Mouse (Mus musculus): ENCODE measurements around the gene Oas1f. TPM values are rescaled to one million over a fixed set of nuclear protein-coding genes. Genes with fewer than 3 reads are reported as not detected.
"Not testable (repeated sequence)": the region's sequence is repeated elsewhere in the genome, so short reads cannot be mapped to it uniquely, and the experiment has no call there.

The Oas1f gene
- polyA plus RNA-seq, 1 experiment: not detected

- Histone ChIP-seq H3K27ac (ENCODE audit: insufficient read depth, low read depth, low read length) (no peak overlapping the region), H3K4me1 (ENCODE audit: control insufficient read depth, insufficient read depth, low read length) (peaks cover 16% of the 10 kb centered on the region)
- TF ChIP-seq CTCF (IDR thresholded peaks at IDR 0.05; ENCODE audit: low read depth, low read length) (no peak), POLR2A (IDR thresholded peaks at IDR 0.05; ENCODE audit: borderline replicate concordance, low read depth, low read length) (no peak)
These were observed 45.1 kb downstream of the Oas1f start for GRCm38 (mm10) chr5:120892243-120892660.

DNA sequence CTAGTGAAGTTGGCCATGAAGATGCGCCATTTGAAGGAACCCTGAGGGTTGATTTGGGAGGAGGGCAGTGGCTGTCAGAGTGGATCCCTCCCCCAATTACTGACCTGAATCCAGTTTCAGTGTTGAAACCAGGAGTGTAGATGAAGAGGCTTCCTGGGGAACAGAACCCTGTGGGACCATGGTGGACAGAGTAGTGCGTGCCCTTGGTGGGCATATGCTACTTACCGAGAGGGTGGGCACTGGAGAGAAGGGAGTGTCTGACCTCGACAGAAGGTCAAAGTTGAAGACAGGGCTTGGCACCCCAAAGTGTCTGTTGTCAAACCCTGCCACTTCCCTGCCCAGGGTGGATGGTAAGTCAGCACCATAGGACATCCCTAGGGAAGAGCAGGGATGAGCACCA, 46.7 kb downstream of the Oas1f start:
- H3K4me1 ChIP-seq (ENCODE audit: control insufficient read depth, insufficient read depth, low read length); H3K27ac ChIP-seq (ENCODE audit: insufficient read depth, low read depth, low read length); H3K4me3 ChIP-seq (ENCODE audit: insufficient read depth, low read length): not testable (repeated sequence)

More at GRCm38 (mm10) chr5:120892243-120892660, 45.1 kb downstream of the Oas1f start:
- H3K4me3 ChIP-seq (ENCODE audit: insufficient read depth, low read length): no peak overlapping the region

- not testable (repeated sequence) for H3K4me1 ChIP-seq (ENCODE audit: control insufficient read depth, insufficient read depth, low read length); H3K4me3 ChIP-seq (ENCODE audit: insufficient read depth, low read length); H3K27ac ChIP-seq (ENCODE audit: insufficient read depth, low read depth, low read length)
These were observed 47.5 kb downstream of the Oas1f start for GRCm38 (mm10) chr5:120894692-120895091.

GRCm38 (mm10) chr5:120895231-120895900, 48.2 kb downstream of the Oas1f start:
- peaks cover 9% of the 10 kb centered on the region for H3K4me1 ChIP-seq (ENCODE audit: control insufficient read depth, insufficient read depth, low read length)
- TF ChIP-seq POLR2A (IDR thresholded peaks at IDR 0.05; ENCODE audit: borderline replicate concordance, low read depth, low read length) (no peak), CTCF (IDR thresholded peaks at IDR 0.05; ENCODE audit: low read depth, low read length) (no peak)
- no peak overlapping the region for H3K27ac ChIP-seq (ENCODE audit: insufficient read depth, low read depth, low read length)
- H3K4me3 ChIP-seq (ENCODE audit: insufficient read depth, low read length): no peak overlapping the region

DNA sequence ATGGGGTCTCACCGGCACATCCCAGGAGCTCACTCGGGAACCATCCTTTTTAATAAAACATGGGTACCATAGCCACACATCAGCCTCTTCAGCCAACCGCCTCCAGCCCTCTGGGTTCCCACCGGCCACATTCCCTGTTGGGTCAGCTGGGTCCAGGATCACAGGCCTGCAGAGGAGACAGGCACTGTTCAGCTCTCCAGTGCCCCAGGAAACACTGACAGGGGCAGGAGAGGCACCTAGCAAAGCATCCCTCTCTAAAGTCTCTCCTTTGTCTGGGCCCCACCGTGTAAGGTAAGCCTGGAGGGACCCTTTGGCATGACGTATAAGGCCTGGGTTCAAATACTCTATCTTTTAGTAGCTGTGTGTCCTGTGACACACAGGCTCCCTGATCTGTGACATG, 51.1 kb downstream of the Oas1f start:
- no peak overlapping the region for H3K4me3 ChIP-seq (ENCODE audit: insufficient read depth, low read length)
- H3K27ac ChIP-seq (ENCODE audit: insufficient read depth, low read depth, low read length): no peak overlapping the region
- H3K4me1 ChIP-seq (ENCODE audit: control insufficient read depth, insufficient read depth, low read length): no peaks in the 10 kb centered on the region; the same call in 1 of the 2 replicates
- TF ChIP-seq POLR2A (IDR thresholded peaks at IDR 0.05; ENCODE audit: borderline replicate concordance, low read depth, low read length): no peak
- no peak for TF ChIP-seq CTCF (IDR thresholded peaks at IDR 0.05; ENCODE audit: low read depth, low read length)

DNA sequence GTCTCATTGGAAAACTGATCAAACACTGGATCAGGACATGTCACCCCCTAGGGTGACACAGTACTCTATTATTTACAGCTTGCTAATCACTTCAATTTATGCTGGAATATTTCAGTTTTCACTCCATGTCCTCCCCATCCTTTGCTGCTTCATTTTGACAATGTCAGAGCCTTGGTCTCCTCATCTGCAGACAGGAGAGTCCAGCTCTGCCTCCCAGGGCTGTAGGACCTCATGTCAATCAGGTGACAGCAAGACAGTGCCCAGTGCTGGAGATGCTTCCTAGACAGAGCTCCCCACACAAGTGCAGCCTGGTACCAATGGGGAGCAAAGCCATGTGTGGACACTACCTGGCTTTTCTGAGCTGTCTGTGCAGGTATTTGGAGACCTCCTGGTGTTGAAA, 51.6 kb downstream of the Oas1f start:
- Histone ChIP-seq H3K4me1 (ENCODE audit: control insufficient read depth, insufficient read depth, low read length) (no peaks in the 10 kb centered on the region; the same call in 1 of the 2 replicates), H3K27ac (ENCODE audit: insufficient read depth, low read depth, low read length) (no peak overlapping the region), H3K4me3 (ENCODE audit: insufficient read depth, low read length) (no peak overlapping the region)
- TF ChIP-seq POLR2A (IDR thresholded peaks at IDR 0.05; ENCODE audit: borderline replicate concordance, low read depth, low read length): no peak
- TF ChIP-seq CTCF (IDR thresholded peaks at IDR 0.05; ENCODE audit: low read depth, low read length): no peak

- H3K27ac ChIP-seq (ENCODE audit: insufficient read depth, low read depth, low read length): no peak overlapping the region
- no peaks in the 10 kb centered on the region; the same call in 1 of the 2 replicates for H3K4me1 ChIP-seq (ENCODE audit: control insufficient read depth, insufficient read depth, low read length)
- TF ChIP-seq CTCF (IDR thresholded peaks at IDR 0.05; ENCODE audit: low read depth, low read length): no peak
- no peak for TF ChIP-seq POLR2A (IDR thresholded peaks at IDR 0.05; ENCODE audit: borderline replicate concordance, low read depth, low read length)
These were observed 53.5 kb downstream of the Oas1f start for GRCm38 (mm10) chr5:120900666-120901065.

GRCm38 (mm10) chr5:120902056-120902455, 54.9 kb downstream of the Oas1f start:
- Histone ChIP-seq H3K4me3 (ENCODE audit: insufficient read depth, low read length) (no peak overlapping the region), H3K27ac (ENCODE audit: insufficient read depth, low read depth, low read length) (no peak overlapping the region), H3K4me1 (ENCODE audit: control insufficient read depth, insufficient read depth, low read length) (peaks cover 2% of the 10 kb centered on the region; the same call in 1 of the 2 replicates)
- TF ChIP-seq CTCF (IDR thresholded peaks at IDR 0.05; ENCODE audit: low read depth, low read length) (no peak), POLR2A (IDR thresholded peaks at IDR 0.05; ENCODE audit: borderline replicate concordance, low read depth, low read length) (no peak)

More at GRCm38 (mm10) chr5:120900666-120901065, 53.5 kb downstream of the Oas1f start:
- no peak overlapping the region for H3K4me3 ChIP-seq (ENCODE audit: insufficient read depth, low read length)

DNA sequence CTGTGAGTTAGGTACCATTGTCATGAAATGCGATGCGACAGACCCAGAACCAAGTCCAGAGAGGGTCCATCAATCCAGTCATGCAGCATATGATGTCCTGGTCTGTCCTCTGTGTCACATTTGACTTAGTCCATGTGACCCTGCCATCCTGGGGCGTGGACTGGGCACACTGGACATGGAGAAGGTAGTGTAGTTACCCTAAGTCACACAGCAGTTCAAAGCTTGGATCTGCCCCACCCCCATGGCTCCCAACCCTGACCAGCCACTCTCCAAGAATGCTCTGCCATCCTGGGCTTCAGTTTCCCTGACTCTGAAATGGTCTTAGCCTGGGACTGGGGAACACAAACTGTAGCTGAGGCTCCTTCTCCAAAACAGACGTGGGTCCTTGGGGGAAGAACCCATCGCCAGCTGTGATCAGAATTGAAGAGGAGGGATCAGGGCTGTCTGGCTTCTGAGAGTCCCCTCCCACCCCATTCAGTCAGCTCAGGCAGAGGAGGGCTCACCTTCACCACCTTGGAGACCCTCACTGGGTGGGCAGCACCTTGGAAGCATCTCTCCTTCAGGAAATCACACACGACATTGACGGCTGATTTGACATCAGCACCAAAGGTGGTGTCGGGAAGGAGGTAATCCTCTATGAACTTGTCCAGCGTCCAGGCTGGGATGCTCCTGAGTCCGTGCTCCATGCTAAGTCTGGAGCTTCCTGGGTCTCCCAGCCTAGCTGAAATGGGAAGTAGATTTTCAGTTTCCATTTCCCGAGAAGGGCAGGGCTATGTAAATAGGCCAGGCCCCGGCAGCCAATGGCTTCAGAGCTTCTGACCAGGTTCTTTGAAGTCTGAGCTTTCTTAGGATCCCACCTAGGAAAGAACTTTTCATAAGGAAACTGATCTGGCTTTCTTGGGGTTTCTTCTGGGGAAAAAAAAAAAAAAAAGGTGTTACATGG, 59.9 kb downstream of the Oas1f start, which contains the start of gene Oas1a:
Gene Oas1a, minus strand, starts transcription at position 731 of the 943 bp plus-strand sequence.
- H3K27ac ChIP-seq (ENCODE audit: insufficient read depth, low read depth, low read length); H3K4me1 ChIP-seq (ENCODE audit: control insufficient read depth, insufficient read depth, low read length): not testable (repeated sequence)
- H3K4me3 ChIP-seq (ENCODE audit: insufficient read depth, low read length): peak within 1 kb of the TSS; percentile 57

Other genes with a start within 250 kb of the Oas1f start
- 3.8 and 4.0 TPM in 2 replicates for gene Rita1, start 234.8 kb upstream of the Oas1f start, polyA plus RNA-seq (2012; ENCODE audit: insufficient read depth, insufficient read length, missing spikeins)
- gene Ddx54, start 234.6 kb upstream of the Oas1f start, polyA plus RNA-seq (2012; ENCODE audit: insufficient read depth, insufficient read length, missing spikeins): 20.3 and 20.4 TPM in 2 replicates
- not detected in 2 replicates for gene Cfap73, start 213.1 kb upstream of the Oas1f start, polyA plus RNA-seq (2012; ENCODE audit: insufficient read depth, insufficient read length, missing spikeins)
- gene Rasal1, start 198.6 kb upstream of the Oas1f start, polyA plus RNA-seq (2012; ENCODE audit: insufficient read depth, insufficient read length, missing spikeins): 0.65 TPM in 1 of 2 replicates, not detected in the other
- not detected in 2 replicates for gene Dtx1, start 135.4 kb upstream of the Oas1f start, polyA plus RNA-seq (2012; ENCODE audit: insufficient read depth, insufficient read length, missing spikeins)
- 132 and 142 TPM in 2 replicates for gene Oas2, start 97.5 kb upstream of the Oas1f start, polyA plus RNA-seq (2012; ENCODE audit: insufficient read depth, insufficient read length, missing spikeins)
- gene Oas3, start 69.7 kb upstream of the Oas1f start, polyA plus RNA-seq (2012; ENCODE audit: insufficient read depth, insufficient read length, missing spikeins): 48.7 and 58.3 TPM in 2 replicates
- not detected in 2 replicates for gene Oas1e, start 51.8 kb upstream of the Oas1f start, polyA plus RNA-seq (2012; ENCODE audit: insufficient read depth, insufficient read length, missing spikeins)
- gene Oas1c, start 34.9 kb upstream of the Oas1f start, polyA plus RNA-seq (2012; ENCODE audit: insufficient read depth, insufficient read length, missing spikeins): 9.6 and 13.3 TPM in 2 replicates
- not detected in 2 replicates for gene Oas1h, start 14.1 kb downstream of the Oas1f start, polyA plus RNA-seq (2012; ENCODE audit: insufficient read depth, insufficient read length, missing spikeins)
- 105 and 117 TPM in 2 replicates for gene Oas1g, start 40.2 kb downstream of the Oas1f start, polyA plus RNA-seq (2012; ENCODE audit: insufficient read depth, insufficient read length, missing spikeins)
- gene Oas1a, start 60.2 kb downstream of the Oas1f start, polyA plus RNA-seq (2012; ENCODE audit: insufficient read depth, insufficient read length, missing spikeins): 89.3 and 92.0 TPM in 2 replicates
- gene Oas1d, start 67.2 kb downstream of the Oas1f start, polyA plus RNA-seq (2012; ENCODE audit: insufficient read depth, insufficient read length, missing spikeins): not detected in 2 replicates
- not detected in 2 replicates for gene Rph3a, start 162.7 kb downstream of the Oas1f start, polyA plus RNA-seq (2012; ENCODE audit: insufficient read depth, insufficient read length, missing spikeins)